Mouse (Mus musculus) lung, postnatal 10 days (tissue): ENCODE data around the gene Vmn1r207-ps.
"Not testable (repeated sequence)": the region's sequence is repeated elsewhere in the genome, so short reads cannot be mapped to it uniquely, and the experiment has no call there.

Experiments
- DNase-seq: peaks from one replicate; pipeline ENCODE4 v3.0.0; 2021

The Vmn1r207-ps gene

GRCm38 (mm10) chr13:22729529-22729928 is at the start of gene Vmn1r207-ps:
TSS of gene Vmn1r207-ps (minus strand) at chr13:22729629.
- not testable (repeated sequence) for DNase-seq

GRCm38 (mm10) chr13:22777300-22777699 is 47.9 kb upstream of the Vmn1r207-ps start, which contains the start of gene Vmn1r208:
TSS of gene Vmn1r208 (minus strand) at chr13:22777400.
- not testable (repeated sequence) for DNase-seq

- not testable (repeated sequence) for DNase-seq
Measured at GRCm38 (mm10) chr13:22771592-22771991, 42.2 kb upstream of the Vmn1r207-ps start.

- no peak for DNase-seq
Measured at GRCm38 (mm10) chr13:22747524-22747923, 18.1 kb upstream of the Vmn1r207-ps start.

GRCm38 (mm10) chr13:22706947-22707346 is 22.5 kb downstream of the Vmn1r207-ps start:
- DNase-seq, result not testable (repeated sequence)

GRCm38 (mm10) chr13:22702951-22703350 is 26.5 kb downstream of the Vmn1r207-ps start:
- not testable (repeated sequence) for DNase-seq
